Mouse (Mus musculus): ENCODE measurements at regions not wholly inside any gene's neighbourhood (a gene's known extent, or its start where the extent isn't known, plus 50 kb on each side); places are given as distances from the start of the nearest gene placed in this dataset.

GRCm38 (mm10) chr5:148615706-148616366 is 63.2 kb upstream of the Ubl3 start:
- no peak for DNase-seq (ENCODE audit: low spot score)

GRCm38 (mm10) chr5:148615117-148615516 is 62.5 kb upstream of the Ubl3 start:
- DNase-seq (ENCODE audit: low spot score) = no peak

DNA sequence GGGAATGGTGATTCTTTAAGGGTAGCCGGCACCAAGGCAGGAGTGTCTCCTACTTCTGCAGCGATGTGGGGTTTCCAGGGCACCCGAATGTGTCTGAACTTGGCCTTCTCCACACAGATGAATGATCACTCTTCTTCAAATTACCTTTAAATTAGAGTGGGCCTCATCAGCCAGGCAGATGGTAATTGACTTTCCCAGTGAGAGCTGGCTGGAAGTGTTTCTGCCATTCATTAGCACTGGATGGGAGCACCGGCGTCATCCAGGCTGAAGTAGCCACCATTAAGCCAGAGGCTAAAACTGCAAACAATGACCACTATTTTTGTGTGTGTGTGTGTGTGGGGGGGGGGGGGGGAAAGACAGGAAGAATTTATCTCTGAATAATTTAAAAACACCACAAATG is 58.7 kb upstream of the Ubl3 start:
- no peak for DNase-seq (ENCODE audit: low spot score)

GRCm38 (mm10) chr5:148609506-148609880 is 56.9 kb upstream of the Ubl3 start:
- no peak for DNase-seq (ENCODE audit: low spot score)

GRCm38 (mm10) chr5:148608857-148609505 is 56.4 kb upstream of the Ubl3 start:
- no peak for DNase-seq (ENCODE audit: low spot score)

GRCm38 (mm10) chr5:148608178-148608577 is 55.6 kb upstream of the Ubl3 start:
- DNase-seq (ENCODE audit: low spot score) = no peak

DNA sequence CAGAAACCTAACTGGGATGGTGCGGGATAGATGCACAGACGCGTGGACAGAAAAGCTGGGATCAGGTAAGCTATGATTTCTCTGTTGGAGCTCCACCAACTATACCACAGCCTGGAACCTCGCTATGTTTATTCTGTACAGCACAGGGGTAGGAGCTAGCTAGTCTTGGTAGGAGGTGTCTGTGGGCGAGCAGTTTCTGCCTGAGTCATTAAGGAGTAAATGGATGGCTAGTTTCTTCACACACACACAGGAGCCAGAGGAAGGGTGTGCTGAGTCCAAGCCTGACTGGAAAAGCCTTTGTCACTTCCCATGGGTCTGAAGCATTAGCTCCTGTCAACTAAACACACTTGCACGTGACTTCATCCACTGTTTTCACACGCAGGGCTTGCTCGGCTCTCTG is 53.1 kb upstream of the Ubl3 start:
- DNase-seq (ENCODE audit: low spot score) = no peak

All from urinary bladder, adult 2 months (tissue).